Mouse (Mus musculus) limb, embryonic 10.5 days (tissue): ENCODE results near the gene Sst. TPM values are rescaled to one million over a fixed set of nuclear protein-coding genes. Genes with fewer than 3 reads are reported as not detected.

Experiments
- DNase-seq: peaks from one replicate; pipeline ENCODE4 v3.0.0-alpha.2; 2017; ENCODE audit warnings: low spot score
- H3K27ac ChIP-seq: fragments of 300-500 bp; sonication (generic); 2 replicates; pipeline ENCODE4 v1.5.1; 2016; ENCODE audit warnings: mild to moderate bottlenecking
- H3K27me3 ChIP-seq: fragments of 300-500 bp; sonication (generic); 2 replicates; pipeline ENCODE4 v1.6.1; 2016; ENCODE audit warnings: low read depth, mild to moderate bottlenecking; ENCODE audit not compliant: poor library complexity, severe bottlenecking
- H3K36me3 ChIP-seq: fragments of 300-500 bp; sonication (generic); 2 replicates; pipeline ENCODE4 v1.6.1; 2016; ENCODE audit warnings: mild to moderate bottlenecking, moderate library complexity
- H3K4me1 ChIP-seq: fragments of 300-500 bp; sonication (generic); 2 replicates; pipeline ENCODE4 v1.6.1; 2016
- H3K4me3 ChIP-seq: fragments of 300-500 bp; sonication (generic); 2 replicates; pipeline ENCODE4 v1.5.1; 2016; ENCODE audit warnings: mild to moderate bottlenecking, moderate library complexity
- H3K9me3 ChIP-seq: fragments of 300-500 bp; sonication (generic); replicated peaks from 2 replicates; pipeline ENCODE4 v1.6.1; 2016; ENCODE audit warnings: mild to moderate bottlenecking
- WGBS: fragments of 180-500 bp; shearing (Covaris S2); methylation state at CpG from one replicate; pipeline ENCODE4 v1.1.7; 2016; 5-methylcytosine and 5-hydroxymethylcytosine counted together
- polyA plus RNA-seq: library from polyadenylated mRNA; unstranded; fragments of >200 nt; fragmentation: Nextera tagmentation; extraction: Ambion mirVana; gene quantifications from 2 replicates; pipeline ENCODE4 v1.2.1, GENCODE M21; 2016

The Sst gene
- polyA plus RNA-seq, 1 experiment from 2014 or later, result 1.1 TPM

DNA sequence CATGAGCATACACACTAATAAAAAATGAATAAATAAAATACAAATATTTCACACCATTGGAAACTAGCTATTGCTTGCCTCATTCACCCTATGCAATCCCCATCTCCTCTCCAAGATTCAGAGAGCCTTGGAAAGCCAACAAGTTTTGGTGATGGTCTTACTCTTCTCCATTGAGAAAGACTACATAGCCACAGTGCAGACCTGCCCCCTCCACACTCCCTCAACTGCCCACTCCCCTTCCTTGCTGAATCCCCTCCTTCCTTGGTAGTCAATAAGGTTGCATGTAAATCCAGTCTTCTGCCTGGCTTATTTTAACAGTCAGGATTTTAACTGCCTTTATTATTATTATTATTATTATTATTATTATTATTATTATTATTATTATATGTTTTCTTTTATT is 41.6 kb downstream of the Sst start:
- no peak for DNase-seq
- Histone ChIP-seq H3K9me3 (no peaks in the 10 kb centered on the region), H3K27ac (no peak overlapping the region), H3K4me3 (no peak overlapping the region), H3K4me1 (peaks cover 8% of the 10 kb centered on the region), H3K27me3 (no peaks in the 10 kb centered on the region), H3K36me3 (no peaks in the 10 kb centered on the region)

DNA sequence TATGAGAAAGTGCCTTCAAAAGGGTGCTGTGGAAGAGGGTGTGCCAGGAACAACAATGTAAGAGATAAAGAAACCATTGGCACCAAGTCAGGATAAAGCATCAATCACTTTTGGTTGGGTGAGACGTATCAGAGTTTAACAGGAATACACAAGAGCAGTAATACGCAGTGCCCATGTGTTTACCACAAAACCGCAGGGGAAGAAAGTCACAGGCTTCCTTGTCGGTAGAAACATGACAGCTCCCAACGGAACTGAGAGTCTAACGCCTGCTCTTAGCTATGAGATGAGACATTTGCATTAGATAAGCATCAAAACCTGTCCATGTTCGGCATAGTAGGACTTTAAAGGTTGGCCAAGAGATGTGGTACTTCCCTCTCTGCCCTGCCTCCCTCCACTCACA is 46.1 kb downstream of the Sst start:
- Histone ChIP-seq H3K27ac (no peak overlapping the region), H3K4me1 (0 out of 2 replicates have a peak, but pooled peaks cover 5% of the 10 kb centered on the region), H3K27me3 (no peaks in the 10 kb centered on the region), H3K4me3 (no peak overlapping the region), H3K9me3 (no peaks in the 10 kb centered on the region), H3K36me3 (no peaks in the 10 kb centered on the region)
- 92% methylated on average over 7 of the region's 7 CpGs for WGBS
- DNase-seq, result no peak

DNA sequence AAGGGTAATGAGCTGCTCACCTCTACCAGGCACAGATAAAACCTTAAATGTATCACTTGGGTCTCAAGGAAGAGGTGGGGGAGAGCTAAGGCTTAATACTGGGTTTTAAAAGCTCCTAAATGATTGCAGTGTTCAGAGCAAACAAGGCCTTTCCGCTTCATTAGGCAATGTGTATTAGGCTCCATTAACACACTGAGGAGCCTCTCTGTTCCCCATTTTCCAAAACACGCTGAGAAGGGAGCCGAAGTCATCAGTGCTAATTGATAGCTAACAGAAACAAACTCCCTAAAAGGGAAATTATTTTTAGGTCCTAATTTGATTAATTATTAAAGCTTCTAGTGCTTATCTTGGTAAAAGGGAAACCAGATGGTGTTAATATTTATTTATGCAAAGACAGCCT is 48.1 kb downstream of the Sst start:
- 56% methylated on average over 3 of the region's 3 CpGs for WGBS
- H3K4me3 ChIP-seq, result no peak overlapping the region
- no peaks in the 10 kb centered on the region for H3K36me3 ChIP-seq
- H3K27me3 ChIP-seq, result no peaks in the 10 kb centered on the region
- H3K4me1 ChIP-seq, result peaks cover 13% of the 10 kb centered on the region
- DNase-seq, result no peak
- H3K9me3 ChIP-seq, result no peaks in the 10 kb centered on the region
- no peak overlapping the region for H3K27ac ChIP-seq

Other genes with a start within 250 kb of the Sst start
- not detected in 2 replicates for gene Rtp2, start 41.4 kb upstream of the Sst start, polyA plus RNA-seq
- not detected in 2 replicates for gene Gm37419, start 97.5 kb upstream of the Sst start, polyA plus RNA-seq
- gene Bcl6, start 97.9 kb upstream of the Sst start, polyA plus RNA-seq, result 0.08 and 0.10 TPM in 2 replicates